Mouse (Mus musculus) forebrain, postnatal 0 days (tissue): ENCODE data around the gene Ttc6. TPM values are rescaled to one million over a fixed set of nuclear protein-coding genes. Genes with fewer than 3 reads are reported as not detected.

Source experiments
- ATAC-seq: fragments of 200-750 bp; cut with Nextera tagmentation; 2 replicates; pipeline ENCODE4 v1.8.0; 2017; ENCODE audit warnings: mild to moderate bottlenecking, moderate library complexity
- DNase-seq: peaks from one replicate; pipeline ENCODE4 v3.0.0-alpha.2; 2015
- H3K27ac ChIP-seq: fragments of 300-500 bp; sonication (generic); 2 replicates; pipeline ENCODE4 v1.5.1; 2014; ENCODE audit warnings: low read depth, mild to moderate bottlenecking, antibody characterized with exemption, low read length, moderate library complexity, mixed read lengths
- H3K27me3 ChIP-seq: fragments of 300-500 bp; sonication (generic); 2 replicates; pipeline ENCODE4 v1.6.1; 2014; ENCODE audit warnings: mild to moderate bottlenecking, low read length, mixed read lengths; ENCODE audit not compliant: insufficient read depth
- H3K36me3 ChIP-seq: fragments of 300-500 bp; sonication (generic); 2 replicates; pipeline ENCODE4 v1.6.1; 2014; ENCODE audit warnings: mild to moderate bottlenecking, moderate library complexity; ENCODE audit not compliant: insufficient read depth
- H3K4me1 ChIP-seq: fragments of 300-500 bp; sonication (generic); 2 replicates; pipeline ENCODE4 v1.6.1; 2014; ENCODE audit warnings: antibody characterized with exemption; ENCODE audit not compliant: insufficient read depth
- H3K4me2 ChIP-seq: fragments of 300-500 bp; sonication (generic); 2 replicates; pipeline ENCODE4 v1.6.1; 2014; ENCODE audit warnings: low read depth, mild to moderate bottlenecking, moderate library complexity
- H3K4me3 ChIP-seq: fragments of 300-500 bp; sonication (generic); 2 replicates; pipeline ENCODE4 v1.5.1; 2014; ENCODE audit warnings: low read depth, low read length, mixed read lengths
- H3K9ac ChIP-seq: fragments of 300-500 bp; sonication (generic); 2 replicates; pipeline ENCODE4 v1.6.1; 2014; ENCODE audit warnings: mild to moderate bottlenecking
- H3K9me3 ChIP-seq: fragments of 300-500 bp; sonication (generic); 2 replicates; pipeline ENCODE4 v1.6.1; 2016; ENCODE audit warnings: low read length
- CTCF ChIP-seq: sonication (generic); IDR thresholded peaks from 2 replicates; pipeline ENCODE4 v1.5.1; 2016; ENCODE audit warnings: antibody characterized with exemption, control low read depth, low read depth
- WGBS: fragments of 180-500 bp; shearing (Covaris S2); extraction: QIAGEN DNeasy Blood & Tissue Kit; methylation state at CpG from one replicate; pipeline ENCODE4 v1.1.7; 2014; 5-methylcytosine and 5-hydroxymethylcytosine counted together
- polyA plus RNA-seq: library from polyadenylated mRNA; unstranded; fragments of >200 nt; fragmentation: Nextera tagmentation; extraction: Ambion mirVana; gene quantifications from 2 replicates; pipeline ENCODE4 v1.2.1, GENCODE M21; 2015
- total RNA-seq: library from RNA; depleted of rRNA; stranded (reverse); fragments of >200 nt; gene quantifications from 2 replicates; pipeline ENCODE4 v1.2.3, GENCODE M21; 2014

Ttc6 gene
- total and polyA plus RNA-seq, 2 experiments from 2014 or later: 0.74 to 1.2 TPM

DNA sequence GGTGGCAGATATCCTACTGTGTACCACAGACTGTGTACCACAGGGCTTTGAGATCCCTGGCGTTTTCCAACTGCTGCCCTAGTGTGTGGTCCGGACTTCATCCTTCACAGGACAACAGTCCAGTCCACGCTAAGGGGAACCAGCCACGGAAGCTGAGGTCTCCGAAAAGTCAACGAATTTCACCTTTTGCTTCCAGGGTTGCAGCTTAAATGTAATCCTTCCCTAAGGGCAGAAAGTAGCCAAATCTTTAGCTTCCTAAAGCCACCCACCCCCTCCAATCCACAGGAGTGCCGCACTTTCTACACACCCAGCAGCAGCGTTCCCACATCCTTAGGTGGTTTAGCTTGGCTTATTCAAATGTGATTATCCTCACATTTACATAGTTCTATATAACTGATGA lies 13.0 kb upstream of the Ttc6 start:
- DNase-seq (peak; percentile 36), ATAC-seq (no peak)
- H3K4me2 ChIP-seq: no peak overlapping the region
- no peak overlapping the region for H3K9ac ChIP-seq
- H3K27ac ChIP-seq: no peak overlapping the region
- no peaks in the 10 kb centered on the region for H3K36me3 ChIP-seq
- whole genome bisulfite sequencing: 3% methylated on average over 8 of the region's 8 CpGs
- H3K4me3 ChIP-seq: no peak overlapping the region
- no peaks in the 10 kb centered on the region for H3K4me1 ChIP-seq
- no peaks in the 10 kb centered on the region for H3K9me3 ChIP-seq
- no peak for TF ChIP-seq CTCF
- peaks cover 93% of the 10 kb centered on the region for H3K27me3 ChIP-seq

DNA sequence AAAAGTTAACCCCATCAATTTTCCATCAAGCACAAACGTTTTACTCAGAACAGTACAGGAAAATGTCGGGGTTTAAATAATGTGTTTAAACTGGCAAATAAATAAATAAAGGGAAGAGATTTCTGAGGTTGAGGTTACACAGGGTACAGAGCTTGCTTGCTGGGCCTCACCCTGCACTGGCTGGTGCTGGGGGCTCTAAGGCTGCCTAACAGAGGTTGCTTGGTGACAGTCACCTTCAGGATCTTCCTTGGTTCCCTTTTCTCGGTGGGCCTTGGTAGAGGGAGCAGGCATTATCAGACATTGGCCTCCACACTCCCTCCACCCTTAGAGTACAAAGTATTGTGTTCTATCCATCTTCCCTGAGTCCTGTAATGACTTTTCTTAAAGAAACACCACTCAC lies 11.6 kb upstream of the Ttc6 start:
- no peaks in the 10 kb centered on the region for H3K36me3 ChIP-seq
- H3K9ac ChIP-seq: no peak overlapping the region
- no peaks in the 10 kb centered on the region for H3K9me3 ChIP-seq
- no peak for TF ChIP-seq CTCF
- DNase-seq: no peak
- peaks cover 83% of the 10 kb centered on the region for H3K27me3 ChIP-seq
- 9% methylated on average over 3 of the region's 3 CpGs for WGBS
- H3K4me3 ChIP-seq: no peak overlapping the region
- no peaks in the 10 kb centered on the region for H3K4me1 ChIP-seq
- no peak for ATAC-seq
- H3K4me2 ChIP-seq: no peak overlapping the region
- H3K27ac ChIP-seq: no peak overlapping the region

- TF ChIP-seq CTCF: no peak
- 28% methylated on average over 3 of the region's 3 CpGs for WGBS
- DNase-seq: no peak
These were observed 9.8 kb upstream of the Ttc6 start for GRCm38 (mm10) chr12:57554091-57554490.

DNA sequence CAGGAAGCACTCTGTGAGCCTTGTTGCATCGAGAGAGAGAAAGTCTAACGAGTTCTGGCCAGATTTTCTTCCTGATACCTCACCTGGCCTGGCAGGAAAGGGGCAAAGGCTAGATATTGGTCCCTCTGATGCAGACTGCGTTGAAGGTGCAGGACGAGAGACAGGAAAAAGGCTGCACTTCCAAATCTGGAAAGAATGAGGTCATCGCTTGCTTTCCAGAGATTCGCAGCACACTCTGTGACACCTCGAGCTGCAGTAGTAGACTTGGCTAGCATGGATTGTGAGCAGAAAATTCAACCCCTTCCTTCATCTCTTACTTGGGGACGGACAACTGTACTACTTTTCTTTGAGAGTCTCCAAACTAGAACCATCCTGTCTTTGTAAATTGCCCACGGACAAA lies 7.9 kb downstream of the Ttc6 start:
- Histone ChIP-seq H3K27me3 (peaks cover 18% of the 10 kb centered on the region), H3K9me3 (no peaks in the 10 kb centered on the region), H3K4me3 (no peak overlapping the region), H3K36me3 (no peaks in the 10 kb centered on the region), H3K9ac (no peak overlapping the region), H3K27ac (no peak overlapping the region), H3K4me2 (no peak overlapping the region), H3K4me1 (no peaks in the 10 kb centered on the region)
- ATAC-seq (no peak), DNase-seq (no peak)
- TF ChIP-seq CTCF: no peak
- 39% methylated on average over 9 of the region's 9 CpGs for WGBS

More at GRCm38 (mm10) chr12:57554091-57554490, 9.8 kb upstream of the Ttc6 start:
- no peaks in the 10 kb centered on the region for H3K9me3 ChIP-seq
- H3K36me3 ChIP-seq: no peaks in the 10 kb centered on the region
- H3K4me2 ChIP-seq: no peak overlapping the region
- H3K4me3 ChIP-seq: no peak overlapping the region
- H3K27me3 ChIP-seq: peaks cover 68% of the 10 kb centered on the region
- H3K9ac ChIP-seq: no peak overlapping the region
- no peak for ATAC-seq
- no peak overlapping the region for H3K27ac ChIP-seq
- H3K4me1 ChIP-seq: no peaks in the 10 kb centered on the region

GRCm38 (mm10) chr12:57572415-57572814 lies 8.5 kb downstream of the Ttc6 start:
- Histone ChIP-seq H3K4me3 (no peak overlapping the region), H3K36me3 (no peaks in the 10 kb centered on the region), H3K9ac (no peak overlapping the region), H3K4me2 (no peak overlapping the region), H3K4me1 (no peaks in the 10 kb centered on the region), H3K9me3 (no peaks in the 10 kb centered on the region), H3K27ac (no peak overlapping the region), H3K27me3 (peaks cover 18% of the 10 kb centered on the region)
- TF ChIP-seq CTCF: no peak
- no peak for ATAC-seq
- no peak for DNase-seq

DNA sequence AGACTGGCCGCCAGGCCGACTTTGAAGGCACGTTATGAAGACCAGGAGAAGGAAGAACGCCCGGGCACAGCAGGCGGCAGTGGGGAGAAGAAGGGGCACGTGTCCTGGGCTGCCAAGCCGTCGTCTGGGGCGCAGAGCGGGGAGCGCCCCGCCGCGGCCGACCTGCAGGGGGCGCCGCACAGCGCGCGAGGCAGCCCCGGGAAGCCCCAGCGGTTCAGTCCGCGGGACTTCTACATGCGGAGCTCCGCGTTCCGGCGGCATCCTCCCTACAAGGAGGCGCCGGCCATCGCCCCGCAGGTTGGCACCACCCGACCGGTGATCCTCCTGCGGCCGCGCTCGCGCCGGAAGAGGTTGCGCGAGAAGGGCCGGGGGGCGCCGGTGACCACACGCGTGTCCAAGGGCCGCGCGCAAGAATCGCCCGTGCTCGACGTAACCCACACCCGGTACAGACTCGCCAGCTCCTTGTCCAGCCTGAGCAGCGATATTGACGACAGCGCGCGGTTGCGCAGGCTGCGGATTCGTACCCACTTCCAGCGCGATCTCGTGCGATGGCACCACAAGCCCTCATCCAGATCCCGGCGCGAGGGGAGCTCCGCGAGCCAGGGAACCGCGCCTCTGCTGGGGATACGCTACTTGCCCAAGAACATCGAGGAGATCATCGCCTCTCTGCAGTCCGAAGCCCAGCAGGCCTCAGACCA lies 12.2 kb downstream of the Ttc6 start:
- Histone ChIP-seq H3K27ac (no peak overlapping the region), H3K9me3 (no peaks in the 10 kb centered on the region), H3K27me3 (peaks cover 18% of the 10 kb centered on the region), H3K36me3 (no peaks in the 10 kb centered on the region), H3K4me1 (no peaks in the 10 kb centered on the region), H3K9ac (peak overlapping the region; percentile 53), H3K4me3 (peak overlapping the region; percentile 51), H3K4me2 (peak overlapping the region; percentile 76)
- peak; percentile 69 for TF ChIP-seq CTCF
- 4% methylated on average over 77 of the region's 81 CpGs for WGBS
- ATAC-seq (peak; percentile 98), DNase-seq (peak; percentile 79)

- no peak for TF ChIP-seq CTCF
- H3K4me2 ChIP-seq: no peak overlapping the region
- H3K27me3 ChIP-seq: no peaks in the 10 kb centered on the region
- 73% methylated on average over 5 of the region's 5 CpGs for WGBS
- ATAC-seq: no peak
- H3K27ac ChIP-seq: no peak overlapping the region
- no peak overlapping the region for H3K9ac ChIP-seq
- H3K4me1 ChIP-seq: no peaks in the 10 kb centered on the region
- no peak overlapping the region for H3K4me3 ChIP-seq
- H3K36me3 ChIP-seq: no peaks in the 10 kb centered on the region
- DNase-seq: no peak
- H3K9me3 ChIP-seq: no peaks in the 10 kb centered on the region
These were observed 43.7 kb downstream of the Ttc6 start for GRCm38 (mm10) chr12:57607624-57608023.
